Mouse (Mus musculus) embryonic facial prominence, embryonic 10.5 days (tissue): ENCODE data around the gene H2-M10.6. TPM values are rescaled to one million over a fixed set of nuclear protein-coding genes. Genes with fewer than 3 reads are reported as not detected.

Experiments used
- DNase-seq: peaks from one replicate; pipeline ENCODE4 v3.0.0-alpha.2; 2017; ENCODE audit warnings: low spot score
- H3K27ac ChIP-seq: fragments of 300-500 bp; sonication (generic); replicated peaks from 2 replicates; pipeline ENCODE4 v1.5.1; 2016; ENCODE audit warnings: mild to moderate bottlenecking
- H3K27me3 ChIP-seq: fragments of 300-500 bp; sonication (generic); replicated peaks from 2 replicates; pipeline ENCODE4 v1.6.1; 2016; ENCODE audit warnings: low read depth, mild to moderate bottlenecking; ENCODE audit not compliant: poor library complexity, severe bottlenecking
- H3K36me3 ChIP-seq: fragments of 300-500 bp; sonication (generic); replicated peaks from 2 replicates; pipeline ENCODE4 v1.6.1; 2016; ENCODE audit warnings: mild to moderate bottlenecking, moderate library complexity
- H3K4me1 ChIP-seq: fragments of 300-500 bp; sonication (generic); 2 replicates; pipeline ENCODE4 v1.6.1; 2016
- H3K4me3 ChIP-seq: fragments of 300-500 bp; sonication (generic); 2 replicates; pipeline ENCODE4 v1.5.1; 2016; ENCODE audit warnings: mild to moderate bottlenecking, moderate library complexity
- H3K9me3 ChIP-seq: fragments of 300-500 bp; sonication (generic); 2 replicates; pipeline ENCODE4 v1.6.1; 2016; ENCODE audit warnings: mild to moderate bottlenecking
- WGBS: fragments of 180-500 bp; shearing (Covaris S2); methylation state at CpG from one replicate; pipeline ENCODE4 v1.1.7; 2016; 5-methylcytosine and 5-hydroxymethylcytosine counted together
- polyA plus RNA-seq: library from polyadenylated mRNA; unstranded; fragments of >200 nt; fragmentation: Nextera tagmentation; extraction: Ambion mirVana; gene quantifications from 2 replicates; pipeline ENCODE4 v1.2.1, GENCODE M21; 2016

H2-M10.6 gene
- polyA plus RNA-seq, 1 experiment from 2014 or later, result not detected

- no peaks in the 10 kb centered on the region for H3K27me3 ChIP-seq
- no peak overlapping the region for H3K4me3 ChIP-seq
- no peak overlapping the region for H3K27ac ChIP-seq
- no peaks in the 10 kb centered on the region for H3K36me3 ChIP-seq
- H3K9me3 ChIP-seq, result no peaks in the 10 kb centered on the region
- H3K4me1 ChIP-seq, result no peaks in the 10 kb centered on the region
- no peak for DNase-seq
- 88% methylated on average over 2 of the region's 2 CpGs for WGBS
These were observed 16.5 kb downstream of the H2-M10.6 start for GRCm38 (mm10) chr17:36828488-36828887.

- H3K27me3 ChIP-seq, result no peaks in the 10 kb centered on the region
- no peaks in the 10 kb centered on the region for H3K9me3 ChIP-seq
- H3K36me3 ChIP-seq, result no peaks in the 10 kb centered on the region
- H3K4me3 ChIP-seq, result no peak overlapping the region
- no peaks in the 10 kb centered on the region for H3K4me1 ChIP-seq
- no peak overlapping the region for H3K27ac ChIP-seq
- WGBS, result 79% methylated on average over 3 of the region's 3 CpGs
- no peak for DNase-seq
These were observed 18.5 kb downstream of the H2-M10.6 start for GRCm38 (mm10) chr17:36830470-36830869.

- H3K9me3 ChIP-seq, result no peaks in the 10 kb centered on the region
- no peak overlapping the region for H3K27ac ChIP-seq
- WGBS, result 54% methylated on average over 4 of the region's 4 CpGs
- no peak for DNase-seq
- H3K4me1 ChIP-seq, result peaks cover 12% of the 10 kb centered on the region
- no peaks in the 10 kb centered on the region for H3K27me3 ChIP-seq
- no peak overlapping the region for H3K4me3 ChIP-seq
- no peaks in the 10 kb centered on the region for H3K36me3 ChIP-seq
These were observed 20.7 kb downstream of the H2-M10.6 start for GRCm38 (mm10) chr17:36832694-36833093.

- 32% methylated on average over 12 of the region's 12 CpGs for WGBS
- Histone ChIP-seq H3K4me3 (peak overlapping the region; percentile 79), H3K27ac (peak overlapping the region; percentile 94; the same call in 1 of the 2 replicates)
These were observed 23.8 kb downstream of the H2-M10.6 start for GRCm38 (mm10) chr17:36835591-36836426.

DNA sequence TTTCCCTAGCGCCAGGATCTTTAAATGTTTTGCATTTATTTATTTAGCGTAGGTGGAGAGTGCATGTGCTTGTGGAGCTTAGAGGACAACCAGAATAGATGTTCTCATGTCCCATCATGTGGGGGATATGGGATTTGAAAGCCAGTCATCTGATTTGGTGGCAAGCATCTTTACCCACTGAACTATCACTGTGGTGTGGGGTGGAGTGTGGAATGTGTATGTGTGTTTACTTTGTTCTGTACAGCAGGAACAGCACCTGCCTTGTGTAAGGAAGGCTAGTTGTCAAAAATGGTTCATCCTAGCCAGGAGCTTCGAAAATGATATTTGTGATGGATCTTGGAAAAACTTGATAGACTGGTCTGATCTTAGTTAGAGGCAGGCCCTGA lies 24.4 kb downstream of the H2-M10.6 start:
- Histone ChIP-seq H3K9me3 (no peaks in the 10 kb centered on the region), H3K36me3 (no peaks in the 10 kb centered on the region; the same call in 1 of the 2 replicates), H3K4me1 (peaks cover 17% of the 10 kb centered on the region), H3K4me3 (peak overlapping the region; percentile 79), H3K27me3 (no peaks in the 10 kb centered on the region), H3K27ac (peak overlapping the region; percentile 94)
- DNase-seq, result no peak
- 14% methylated on average over 3 of the region's 3 CpGs for WGBS

More at GRCm38 (mm10) chr17:36835591-36836426, 23.8 kb downstream of the H2-M10.6 start:
- H3K27me3 ChIP-seq, result no peaks in the 10 kb centered on the region
- peak; percentile 66 for DNase-seq
- no peaks in the 10 kb centered on the region; the same call in 1 of the 2 replicates for H3K36me3 ChIP-seq
- peaks cover 17% of the 10 kb centered on the region for H3K4me1 ChIP-seq
- no peaks in the 10 kb centered on the region for H3K9me3 ChIP-seq

GRCm38 (mm10) chr17:36836874-36837647 lies 25.1 kb downstream of the H2-M10.6 start, which contains the start of gene Trim26:
Gene Trim26 (plus strand): TSS chr17:36837134.
- under 1% methylated on average over 58 of the region's 58 CpGs for WGBS
- H3K27ac ChIP-seq, result peak within 1 kb of the TSS; percentile 94
- peaks cover 17% of the 10 kb centered on the region for H3K4me1 ChIP-seq
- H3K4me3 ChIP-seq, result peak within 1 kb of the TSS; percentile 79
- peak; percentile 96 for DNase-seq
- peaks cover 2% of the 10 kb centered on the region; the same call in 1 of the 2 replicates for H3K36me3 ChIP-seq
- no peaks in the 10 kb centered on the region for H3K27me3 ChIP-seq
- H3K9me3 ChIP-seq, result no peaks in the 10 kb centered on the region

- no peak for DNase-seq
- no peaks in the 10 kb centered on the region for H3K9me3 ChIP-seq
- WGBS, result 87% methylated on average over 5 of the region's 5 CpGs
- peaks cover 11% of the 10 kb centered on the region; the same call in 1 of the 2 replicates for H3K36me3 ChIP-seq
- peaks cover 17% of the 10 kb centered on the region for H3K4me1 ChIP-seq
- no peak overlapping the region for H3K4me3 ChIP-seq
- H3K27me3 ChIP-seq, result no peaks in the 10 kb centered on the region
- H3K27ac ChIP-seq, result no peak overlapping the region
These were observed 27.0 kb downstream of the H2-M10.6 start for GRCm38 (mm10) chr17:36839001-36839400.

- DNase-seq, result no peak
- Histone ChIP-seq H3K36me3 (peaks cover 11% of the 10 kb centered on the region; the same call in 1 of the 2 replicates), H3K27me3 (no peaks in the 10 kb centered on the region), H3K4me1 (peaks cover 21% of the 10 kb centered on the region), H3K9me3 (no peaks in the 10 kb centered on the region), H3K4me3 (no peak overlapping the region), H3K27ac (no peak overlapping the region)
- 82% methylated on average over 3 of the region's 3 CpGs for WGBS
These were observed 28.0 kb downstream of the H2-M10.6 start for GRCm38 (mm10) chr17:36839931-36840330.

GRCm38 (mm10) chr17:36840961-36841445 lies 29.0 kb downstream of the H2-M10.6 start:
- DNase-seq, result no peak
- H3K27me3 ChIP-seq, result no peaks in the 10 kb centered on the region
- H3K36me3 ChIP-seq, result peaks cover 11% of the 10 kb centered on the region; the same call in 1 of the 2 replicates
- peaks cover 18% of the 10 kb centered on the region for H3K4me1 ChIP-seq
- no peak overlapping the region for H3K27ac ChIP-seq
- no peak overlapping the region for H3K4me3 ChIP-seq
- no peaks in the 10 kb centered on the region for H3K9me3 ChIP-seq

GRCm38 (mm10) chr17:36843696-36844095 lies 31.7 kb downstream of the H2-M10.6 start:
- Histone ChIP-seq H3K36me3 (peaks cover 20% of the 10 kb centered on the region), H3K27me3 (no peaks in the 10 kb centered on the region), H3K9me3 (no peaks in the 10 kb centered on the region), H3K4me3 (no peak overlapping the region), H3K4me1 (0 out of 2 replicates have a peak, but pooled peaks cover 4% of the 10 kb centered on the region), H3K27ac (no peak overlapping the region)
- WGBS, result 85% methylated on average over 7 of the region's 7 CpGs
- DNase-seq, result no peak

GRCm38 (mm10) chr17:36844286-36844719 lies 32.3 kb downstream of the H2-M10.6 start:
- no peak overlapping the region for H3K4me3 ChIP-seq
- H3K4me1 ChIP-seq, result 0 out of 2 replicates have a peak, but pooled peaks cover 4% of the 10 kb centered on the region
- no peaks in the 10 kb centered on the region for H3K27me3 ChIP-seq
- H3K27ac ChIP-seq, result no peak overlapping the region
- H3K9me3 ChIP-seq, result no peaks in the 10 kb centered on the region
- no peak for DNase-seq
- H3K36me3 ChIP-seq, result peaks cover 20% of the 10 kb centered on the region

- Histone ChIP-seq H3K27ac (no peak overlapping the region), H3K4me3 (no peak overlapping the region), H3K27me3 (no peaks in the 10 kb centered on the region), H3K9me3 (no peaks in the 10 kb centered on the region), H3K36me3 (peaks cover 20% of the 10 kb centered on the region), H3K4me1 (0 out of 2 replicates have a peak, but pooled peaks cover 4% of the 10 kb centered on the region)
- 93% methylated on average over 1 of the region's 1 CpGs for WGBS
- no peak for DNase-seq
These were observed 32.8 kb downstream of the H2-M10.6 start for GRCm38 (mm10) chr17:36844725-36845124.
